Mouse (Mus musculus) heart, postnatal 0 days (tissue): ENCODE data around the gene Defb46.

Experiments
- CTCF ChIP-seq: IDR thresholded peaks from 2 replicates; pipeline ENCODE4 v1.5.1; 2016; ENCODE audit warnings: antibody characterized with exemption, control low read depth, low read depth
- EP300 ChIP-seq: IDR thresholded peaks from 2 replicates; pipeline ENCODE4 v1.6.1; 2016; ENCODE audit warnings: antibody characterized with exemption, low read depth

DNA sequence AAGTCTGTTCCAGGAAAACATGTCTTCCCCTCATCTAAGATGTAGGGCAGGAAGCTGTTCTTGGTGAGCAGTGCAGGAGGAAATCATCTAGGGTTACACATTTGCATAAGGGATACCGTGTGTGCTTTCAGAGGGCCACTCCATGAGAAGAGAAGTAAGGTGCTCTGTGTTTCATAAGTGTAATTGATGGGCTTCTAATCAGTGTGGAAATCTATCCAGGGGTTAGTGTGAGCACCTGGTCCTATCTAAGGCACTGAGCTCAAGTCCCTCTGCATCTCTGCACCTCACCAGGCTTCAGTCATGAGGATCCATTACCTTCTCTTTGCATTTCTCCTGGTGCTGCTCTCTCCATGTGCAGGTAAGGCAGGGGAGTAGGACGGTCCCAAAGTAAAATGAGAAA, at the start of gene Defb46:
- TF ChIP-seq EP300 (no peak), CTCF (no peak)
